Mouse (Mus musculus) neural tube, embryonic 15.5 days (tissue): ENCODE results near the gene Tada3. TPM values are rescaled to one million over a fixed set of nuclear protein-coding genes. Genes with fewer than 3 reads are reported as not detected.

Experiments used
- ATAC-seq: fragments of 200-750 bp; cut with Nextera tagmentation; 2 replicates; pipeline ENCODE4 v1.8.0; 2017; ENCODE audit warnings: mild to moderate bottlenecking, moderate TSS enrichment, moderate library complexity; ENCODE audit not compliant: low FRiP score
- H3K27ac ChIP-seq: fragments of 300-500 bp; sonication (generic); replicated peaks from 2 replicates; pipeline ENCODE4 v1.5.1; 2015; ENCODE audit warnings: mild to moderate bottlenecking, inconsistent platforms
- H3K27me3 ChIP-seq: fragments of 300-500 bp; sonication (generic); replicated peaks from 2 replicates; pipeline ENCODE4 v1.6.1; 2015; ENCODE audit warnings: inconsistent platforms
- H3K36me3 ChIP-seq: fragments of 300-500 bp; sonication (generic); 2 replicates; pipeline ENCODE4 v1.6.1; 2015; ENCODE audit warnings: inconsistent platforms
- H3K4me1 ChIP-seq: fragments of 300-500 bp; sonication (generic); 2 replicates; pipeline ENCODE4 v1.6.1; 2015; ENCODE audit warnings: inconsistent platforms
- H3K4me2 ChIP-seq: fragments of 300-500 bp; sonication (generic); 2 replicates; pipeline ENCODE4 v1.6.1; 2015; ENCODE audit warnings: inconsistent platforms, mild to moderate bottlenecking, moderate library complexity
- H3K4me3 ChIP-seq: fragments of 300-500 bp; sonication (generic); replicated peaks from 2 replicates; pipeline ENCODE4 v1.5.1; 2015; ENCODE audit warnings: mild to moderate bottlenecking, inconsistent platforms
- H3K9ac ChIP-seq: fragments of 300-500 bp; sonication (generic); replicated peaks from 2 replicates; pipeline ENCODE4 v1.6.1; 2015; ENCODE audit warnings: mild to moderate bottlenecking, inconsistent platforms
- H3K9me3 ChIP-seq: fragments of 300-500 bp; sonication (generic); replicated peaks from 2 replicates; pipeline ENCODE4 v1.6.1; 2016; ENCODE audit warnings: inconsistent platforms
- WGBS: fragments of 180-500 bp; shearing (Covaris S2); methylation state at CpG from one replicate; pipeline ENCODE4 v1.1.7; 2015; ENCODE audit warnings: mixed read lengths; 5-methylcytosine and 5-hydroxymethylcytosine counted together
- polyA plus RNA-seq: library from polyadenylated mRNA; unstranded; fragments of >200 nt; fragmentation: Nextera tagmentation; extraction: Ambion mirVana; gene quantifications from 2 replicates; pipeline ENCODE4 v1.2.1, GENCODE M21; 2015

Tada3 gene
- polyA plus RNA-seq, 1 experiment from 2014 or later, result 73.4 TPM

GRCm38 (mm10) chr6:113404649-113405448, 27.2 kb upstream of the Tada3 start:
- no peak for ATAC-seq
- H3K9me3 ChIP-seq, result no peaks in the 10 kb centered on the region
- H3K27me3 ChIP-seq, result no peaks in the 10 kb centered on the region
- H3K4me1 ChIP-seq, result no peaks in the 10 kb centered on the region
- WGBS, result 75% methylated on average over 12 of the region's 12 CpGs
- no peak overlapping the region for H3K9ac ChIP-seq
- no peak overlapping the region for H3K27ac ChIP-seq
- peaks cover 18% of the 10 kb centered on the region for H3K36me3 ChIP-seq
- no peak overlapping the region for H3K4me2 ChIP-seq
- no peak overlapping the region for H3K4me3 ChIP-seq

GRCm38 (mm10) chr6:113402094-113402493, 24.4 kb upstream of the Tada3 start:
- ATAC-seq, result no peak
- H3K27ac ChIP-seq, result no peak overlapping the region

DNA sequence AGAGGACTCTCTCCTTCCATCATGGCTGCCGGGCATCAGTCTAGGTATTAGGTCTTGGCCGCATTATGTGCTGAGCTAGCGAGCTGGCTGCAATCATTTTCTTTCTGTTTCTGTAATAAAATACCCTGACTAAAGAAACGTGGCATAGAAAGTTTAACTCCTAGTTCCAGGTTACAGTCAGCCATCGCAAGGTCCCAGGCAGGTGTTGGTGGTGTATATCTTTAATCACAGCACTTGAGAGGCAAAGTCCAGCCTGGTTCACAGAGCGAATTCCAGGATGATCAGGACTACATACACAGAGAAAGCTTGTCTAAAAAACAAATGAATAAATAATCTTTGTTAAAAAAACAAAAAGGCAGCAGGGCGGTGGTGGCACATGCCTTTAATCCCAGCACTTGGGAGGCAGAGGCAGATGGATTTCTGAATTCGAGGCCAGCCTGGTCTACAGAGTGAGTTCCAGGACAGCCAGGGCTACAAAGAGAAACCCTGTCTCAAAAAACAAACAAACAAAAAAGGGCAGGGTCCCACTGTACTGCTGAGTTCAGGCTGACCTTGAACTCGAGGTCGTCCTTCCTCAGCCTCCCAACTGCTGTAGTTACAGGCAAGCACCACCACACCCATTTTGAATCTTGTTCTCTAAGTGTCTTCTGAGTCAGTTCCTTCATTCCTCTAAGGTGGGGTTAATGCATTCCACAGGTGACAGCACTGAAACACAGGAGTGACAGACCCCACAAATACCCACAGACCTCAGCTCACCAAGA, 18.8 kb upstream of the Tada3 start:
- Histone ChIP-seq H3K4me1 (peaks cover 23% of the 10 kb centered on the region), H3K4me3 (no peak overlapping the region), H3K9ac (no peak overlapping the region), H3K9me3 (no peaks in the 10 kb centered on the region), H3K4me2 (no peak overlapping the region), H3K36me3 (peaks cover 13% of the 10 kb centered on the region), H3K27ac (no peak overlapping the region), H3K27me3 (no peaks in the 10 kb centered on the region)
- ATAC-seq, result no peak
- 88% methylated on average over 10 of the region's 10 CpGs for WGBS

More at GRCm38 (mm10) chr6:113402094-113402493, 24.4 kb upstream of the Tada3 start:
- H3K9me3 ChIP-seq, result no peaks in the 10 kb centered on the region
- 93% methylated on average over 13 of the region's 13 CpGs for WGBS
- H3K4me1 ChIP-seq, result no peaks in the 10 kb centered on the region
- H3K4me2 ChIP-seq, result no peak overlapping the region
- no peak overlapping the region for H3K4me3 ChIP-seq
- H3K27me3 ChIP-seq, result no peaks in the 10 kb centered on the region
- H3K36me3 ChIP-seq, result peaks cover 12% of the 10 kb centered on the region; the same call in 1 of the 2 replicates
- no peak overlapping the region for H3K9ac ChIP-seq

DNA sequence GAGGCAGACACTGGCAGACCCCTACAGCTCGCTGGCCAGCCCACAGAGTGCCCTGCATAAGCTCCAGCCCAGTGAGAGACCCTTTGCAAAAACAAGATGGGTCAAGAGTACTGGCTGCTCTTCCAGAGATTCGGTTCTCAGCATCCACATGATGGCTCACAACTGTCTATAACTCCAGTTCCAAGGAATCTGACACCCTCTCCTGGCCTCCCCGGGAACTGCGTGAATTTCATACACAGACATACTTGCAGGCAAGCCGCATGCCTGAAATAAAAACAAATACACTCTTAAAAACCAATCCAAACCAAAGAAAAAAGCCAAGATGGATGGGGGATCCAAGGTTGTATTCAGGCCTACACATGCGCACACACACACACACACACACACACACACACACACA, 17.8 kb upstream of the Tada3 start:
- H3K4me3 ChIP-seq, result no peak overlapping the region
- ATAC-seq, result no peak
- 0 out of 2 replicates have a peak, but pooled peaks cover 2% of the 10 kb centered on the region for H3K27me3 ChIP-seq
- H3K9me3 ChIP-seq, result no peaks in the 10 kb centered on the region
- H3K4me1 ChIP-seq, result peaks cover 26% of the 10 kb centered on the region
- H3K4me2 ChIP-seq, result no peak overlapping the region
- H3K9ac ChIP-seq, result no peak overlapping the region
- 94% methylated on average over 6 of the region's 6 CpGs for WGBS
- H3K36me3 ChIP-seq, result peaks cover 21% of the 10 kb centered on the region
- H3K27ac ChIP-seq, result no peak overlapping the region

- H3K27ac ChIP-seq, result no peak overlapping the region
- 94% methylated on average over 11 of the region's 11 CpGs for WGBS
- H3K4me2 ChIP-seq, result no peak overlapping the region
- H3K9ac ChIP-seq, result no peak overlapping the region
- 0 out of 2 replicates have a peak, but pooled peaks cover 2% of the 10 kb centered on the region for H3K27me3 ChIP-seq
- H3K4me1 ChIP-seq, result peaks cover 31% of the 10 kb centered on the region
- no peak for ATAC-seq
- peaks cover 27% of the 10 kb centered on the region for H3K36me3 ChIP-seq
- H3K9me3 ChIP-seq, result no peaks in the 10 kb centered on the region
- H3K4me3 ChIP-seq, result no peak overlapping the region
These were observed 17.1 kb upstream of the Tada3 start for GRCm38 (mm10) chr6:113394811-113395210.

GRCm38 (mm10) chr6:113393951-113394350, 16.3 kb upstream of the Tada3 start:
- peaks cover 35% of the 10 kb centered on the region for H3K36me3 ChIP-seq
- 0 out of 2 replicates have a peak, but pooled peaks cover 2% of the 10 kb centered on the region for H3K27me3 ChIP-seq
- peaks cover 31% of the 10 kb centered on the region for H3K4me1 ChIP-seq
- 92% methylated on average over 6 of the region's 6 CpGs for WGBS
- no peak overlapping the region for H3K4me2 ChIP-seq
- H3K27ac ChIP-seq, result no peak overlapping the region
- no peaks in the 10 kb centered on the region for H3K9me3 ChIP-seq
- no peak overlapping the region for H3K9ac ChIP-seq
- no peak for ATAC-seq
- H3K4me3 ChIP-seq, result no peak overlapping the region

- H3K9me3 ChIP-seq, result no peaks in the 10 kb centered on the region
- WGBS, result 2% methylated on average over 51 of the region's 51 CpGs
- ATAC-seq, result peak; percentile 85
- H3K4me2 ChIP-seq, result peak overlapping the region; percentile 79
- H3K4me3 ChIP-seq, result peak overlapping the region; percentile 42
- H3K36me3 ChIP-seq, result peaks cover 50% of the 10 kb centered on the region
- peak overlapping the region; percentile 57 for H3K9ac ChIP-seq
- H3K27ac ChIP-seq, result peak overlapping the region; percentile 78
- peaks cover 31% of the 10 kb centered on the region for H3K4me1 ChIP-seq
- 0 out of 2 replicates have a peak, but pooled peaks cover 2% of the 10 kb centered on the region for H3K27me3 ChIP-seq
These were observed 14.8 kb upstream of the Tada3 start for GRCm38 (mm10) chr6:113392387-113393071.

DNA sequence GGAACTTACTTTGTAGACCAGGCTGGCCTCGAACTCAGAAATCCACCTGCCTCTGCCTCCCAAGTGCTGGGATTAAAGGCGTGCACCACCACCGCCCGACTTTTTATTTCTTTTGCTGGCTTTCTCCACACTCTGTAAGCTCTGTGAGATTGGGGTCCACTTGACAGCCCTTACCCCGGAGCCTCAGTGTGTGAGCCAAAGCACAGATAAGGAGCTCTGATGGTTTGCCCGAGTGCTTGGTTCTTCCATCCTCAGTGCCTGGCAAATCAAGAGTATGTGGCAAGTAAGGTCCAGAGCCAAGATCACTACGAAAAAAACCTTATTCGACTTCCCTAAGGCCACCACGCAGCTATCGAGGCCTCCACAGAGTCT, 14.3 kb upstream of the Tada3 start:
- H3K9me3 ChIP-seq, result no peaks in the 10 kb centered on the region
- H3K4me2 ChIP-seq, result peak overlapping the region; percentile 79
- H3K27me3 ChIP-seq, result 0 out of 2 replicates have a peak, but pooled peaks cover 2% of the 10 kb centered on the region
- H3K27ac ChIP-seq, result peak overlapping the region; percentile 78
- H3K9ac ChIP-seq, result peak overlapping the region; percentile 57
- peaks cover 52% of the 10 kb centered on the region for H3K36me3 ChIP-seq
- H3K4me1 ChIP-seq, result peaks cover 31% of the 10 kb centered on the region
- ATAC-seq, result peak; percentile 30; the same call in 1 of the 2 replicates
- H3K4me3 ChIP-seq, result peak overlapping the region; percentile 42
- WGBS, result 22% methylated on average over 10 of the region's 10 CpGs

GRCm38 (mm10) chr6:113390715-113391114, 13.0 kb upstream of the Tada3 start:
- peaks cover 62% of the 10 kb centered on the region for H3K36me3 ChIP-seq
- H3K9ac ChIP-seq, result no peak overlapping the region

GRCm38 (mm10) chr6:113388960-113389359, 11.3 kb upstream of the Tada3 start, which contains the start of gene Ttll3:
Ttll3 (plus strand) TSS chr6:113389260.
- Histone ChIP-seq H3K27me3 (0 out of 2 replicates have a peak, but pooled peaks cover 2% of the 10 kb centered on the region), H3K9me3 (no peaks in the 10 kb centered on the region), H3K4me3 (no peak within 1 kb of the TSS), H3K4me2 (no peak within 1 kb of the TSS), H3K4me1 (peaks cover 39% of the 10 kb centered on the region), H3K27ac (no peak within 1 kb of the TSS), H3K9ac (no peak within 1 kb of the TSS), H3K36me3 (peaks cover 68% of the 10 kb centered on the region)
- 74% methylated on average over 8 of the region's 8 CpGs for WGBS
- ATAC-seq, result no peak

More at GRCm38 (mm10) chr6:113390715-113391114, 13.0 kb upstream of the Tada3 start:
- H3K27me3 ChIP-seq, result 0 out of 2 replicates have a peak, but pooled peaks cover 2% of the 10 kb centered on the region
- WGBS, result 77% methylated on average over 3 of the region's 3 CpGs
- no peak for ATAC-seq
- no peak overlapping the region for H3K27ac ChIP-seq
- H3K4me3 ChIP-seq, result no peak overlapping the region
- H3K4me2 ChIP-seq, result no peak overlapping the region
- no peaks in the 10 kb centered on the region for H3K9me3 ChIP-seq
- H3K4me1 ChIP-seq, result peaks cover 34% of the 10 kb centered on the region

GRCm38 (mm10) chr6:113386025-113386424, 8.3 kb upstream of the Tada3 start:
- Histone ChIP-seq H3K4me1 (peaks cover 13% of the 10 kb centered on the region; the same call in 1 of the 2 replicates), H3K9me3 (no peaks in the 10 kb centered on the region), H3K36me3 (peaks cover 90% of the 10 kb centered on the region), H3K27me3 (0 out of 2 replicates have a peak, but pooled peaks cover 2% of the 10 kb centered on the region), H3K27ac (peak overlapping the region; percentile 23), H3K4me2 (no peak overlapping the region), H3K9ac (no peak overlapping the region), H3K4me3 (no peak overlapping the region)
- 73% methylated on average over 3 of the region's 3 CpGs for WGBS
- peak; percentile 51; the same call in 1 of the 2 replicates for ATAC-seq
